Mouse (Mus musculus) embryonic facial prominence, embryonic 12.5 days (tissue): Measurements from ENCODE around the gene Slc25a1. TPM values are rescaled to one million over a fixed set of nuclear protein-coding genes. Genes with fewer than 3 reads are reported as not detected.

ENCODE experiments used
- ATAC-seq: fragments of 200-750 bp; cut with Nextera tagmentation; 2 replicates; pipeline ENCODE4 v1.8.0; 2017; ENCODE audit not compliant: insufficient number of reproducible peaks, insufficient read depth, low FRiP score, low TSS enrichment
- H3K27ac ChIP-seq: fragments of 300-500 bp; sonication (generic); 2 replicates; pipeline ENCODE4 v1.5.1; 2016; ENCODE audit warnings: mild to moderate bottlenecking
- H3K27me3 ChIP-seq: fragments of 300-500 bp; sonication (generic); 2 replicates; pipeline ENCODE4 v1.6.1; 2016; ENCODE audit warnings: mild to moderate bottlenecking, moderate library complexity
- H3K36me3 ChIP-seq: fragments of 300-500 bp; sonication (generic); 2 replicates; pipeline ENCODE4 v1.6.1; 2016; ENCODE audit warnings: mild to moderate bottlenecking
- H3K4me1 ChIP-seq: fragments of 300-500 bp; sonication (generic); 2 replicates; pipeline ENCODE4 v1.6.1; 2016
- H3K4me2 ChIP-seq: fragments of 300-500 bp; sonication (generic); replicated peaks from 2 replicates; pipeline ENCODE4 v1.6.1; 2016; ENCODE audit warnings: mild to moderate bottlenecking, moderate library complexity
- H3K4me3 ChIP-seq: fragments of 300-500 bp; sonication (generic); 2 replicates; pipeline ENCODE4 v1.5.1; 2016; ENCODE audit warnings: mild to moderate bottlenecking
- H3K9ac ChIP-seq: fragments of 300-500 bp; sonication (generic); 2 replicates; pipeline ENCODE4 v1.6.1; 2016; ENCODE audit warnings: mild to moderate bottlenecking, moderate library complexity
- H3K9me3 ChIP-seq: fragments of 300-500 bp; sonication (generic); 2 replicates; pipeline ENCODE4 v1.6.1; 2016; ENCODE audit warnings: mild to moderate bottlenecking, moderate library complexity
- WGBS: fragments of 180-500 bp; shearing (Covaris S2); methylation state at CpG from one replicate; pipeline ENCODE4 v1.1.7; 2016; 5-methylcytosine and 5-hydroxymethylcytosine counted together
- polyA plus RNA-seq: library from polyadenylated mRNA; unstranded; fragments of >200 nt; fragmentation: Nextera tagmentation; extraction: Ambion mirVana; gene quantifications from 2 replicates; pipeline ENCODE4 v1.2.1, GENCODE M21; 2016

The Slc25a1 gene
- polyA plus RNA-seq, 1 experiment from 2014 or later, result 89.5 TPM

- peak overlapping the region; percentile 98; the same call in 1 of the 2 replicates for H3K9ac ChIP-seq
- no peak overlapping the region for H3K27ac ChIP-seq
- 84% methylated on average over 6 of the region's 6 CpGs for WGBS
- no peak for ATAC-seq
- H3K4me2 ChIP-seq, result peak overlapping the region; percentile 85
- no peaks in the 10 kb centered on the region for H3K27me3 ChIP-seq
- peaks cover 19% of the 10 kb centered on the region for H3K4me1 ChIP-seq
- no peaks in the 10 kb centered on the region; the same call in 1 of the 2 replicates for H3K36me3 ChIP-seq
- H3K9me3 ChIP-seq, result no peaks in the 10 kb centered on the region
- peak overlapping the region; percentile 97 for H3K4me3 ChIP-seq
Measured at GRCm38 (mm10) chr16:17889689-17890341, 38.2 kb downstream of the Slc25a1 start.

GRCm38 (mm10) chr16:17884116-17884515, 43.9 kb downstream of the Slc25a1 start:
- no peak for ATAC-seq
- no peak overlapping the region for H3K4me3 ChIP-seq
- no peak overlapping the region for H3K4me2 ChIP-seq
- no peaks in the 10 kb centered on the region for H3K9me3 ChIP-seq
- no peak overlapping the region for H3K27ac ChIP-seq
- no peak overlapping the region for H3K9ac ChIP-seq
- 86% methylated on average over 6 of the region's 6 CpGs for WGBS
- H3K27me3 ChIP-seq, result no peaks in the 10 kb centered on the region
- H3K4me1 ChIP-seq, result no peaks in the 10 kb centered on the region
- H3K36me3 ChIP-seq, result peaks cover 12% of the 10 kb centered on the region

- Histone ChIP-seq H3K9me3 (no peaks in the 10 kb centered on the region), H3K27ac (no peak overlapping the region), H3K4me2 (no peak overlapping the region), H3K4me3 (no peak overlapping the region), H3K4me1 (no peaks in the 10 kb centered on the region), H3K27me3 (no peaks in the 10 kb centered on the region), H3K9ac (no peak overlapping the region), H3K36me3 (peaks cover 12% of the 10 kb centered on the region)
- ATAC-seq, result no peak
Measured at GRCm38 (mm10) chr16:17882196-17882595, 45.8 kb downstream of the Slc25a1 start.

DNA sequence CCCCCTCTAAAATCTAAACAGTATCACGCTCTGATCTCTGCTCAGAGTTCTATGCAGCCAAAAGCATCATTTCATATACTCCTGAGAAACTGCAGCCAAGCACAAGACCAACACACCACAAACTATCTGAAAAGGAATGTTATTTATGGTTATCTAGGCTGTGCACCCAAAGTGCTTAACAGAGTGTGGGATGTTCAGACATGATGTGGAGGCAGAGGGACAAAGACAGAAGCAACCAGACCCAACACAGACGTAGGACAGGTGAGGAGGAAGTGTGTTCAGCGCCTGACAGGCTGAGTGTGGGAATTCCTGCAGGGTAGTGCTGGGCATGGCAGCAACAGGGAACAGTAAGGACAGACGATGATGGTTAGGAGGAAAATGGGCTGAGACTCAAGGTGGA, 48.4 kb downstream of the Slc25a1 start:
- ATAC-seq, result no peak
- 94% methylated on average over 4 of the region's 4 CpGs for WGBS

GRCm38 (mm10) chr16:17876096-17876495, 51.9 kb downstream of the Slc25a1 start:
- H3K9ac ChIP-seq, result no peak overlapping the region
- 91% methylated on average over 1 of the region's 1 CpGs for WGBS
- H3K4me1 ChIP-seq, result no peaks in the 10 kb centered on the region
- H3K36me3 ChIP-seq, result peaks cover 25% of the 10 kb centered on the region
- no peak overlapping the region for H3K4me3 ChIP-seq
- no peaks in the 10 kb centered on the region for H3K9me3 ChIP-seq
- H3K27me3 ChIP-seq, result no peaks in the 10 kb centered on the region
- ATAC-seq, result no peak
- H3K4me2 ChIP-seq, result no peak overlapping the region
- H3K27ac ChIP-seq, result no peak overlapping the region

More for the DNA sequence above, 48.4 kb downstream of the Slc25a1 start:
- Histone ChIP-seq H3K4me3 (no peak overlapping the region), H3K27me3 (no peaks in the 10 kb centered on the region), H3K9ac (no peak overlapping the region), H3K9me3 (no peaks in the 10 kb centered on the region), H3K4me2 (no peak overlapping the region), H3K36me3 (peaks cover 12% of the 10 kb centered on the region), H3K4me1 (no peaks in the 10 kb centered on the region), H3K27ac (no peak overlapping the region)

Other genes starting within 250 kb of the Slc25a1 start
- gene Med15, start 195.3 kb downstream of the Slc25a1 start, polyA plus RNA-seq, result 44.5 and 48.2 TPM in 2 replicates
- 92.6 and 94.5 TPM in 2 replicates for gene Klhl22, start 168.6 kb downstream of the Slc25a1 start, polyA plus RNA-seq
- gene Scarf2, start 130.9 kb downstream of the Slc25a1 start, polyA plus RNA-seq, result 47.6 and 49.8 TPM in 2 replicates
- gene B830017H08Rik, start 95.1 kb downstream of the Slc25a1 start, polyA plus RNA-seq, result 0.47 and 0.70 TPM in 2 replicates
- 2.6 and 3.3 TPM in 2 replicates for gene Car15, start 89.9 kb downstream of the Slc25a1 start, polyA plus RNA-seq
- gene Gm20518, start 36.5 kb downstream of the Slc25a1 start, polyA plus RNA-seq, result 0.19 and 0.45 TPM in 2 replicates
- 0.06 TPM in 1 of 2 replicates, not detected in the other for gene Tssk1, start 34.0 kb downstream of the Slc25a1 start, polyA plus RNA-seq
- gene Dgcr2, start 29.7 kb downstream of the Slc25a1 start, polyA plus RNA-seq, result 103 and 105 TPM in 2 replicates
- 0.12 TPM in 1 of 2 replicates, not detected in the other for gene Tssk2, start 29.6 kb downstream of the Slc25a1 start, polyA plus RNA-seq
- 50.7 and 54.0 TPM in 2 replicates for gene Ess2, start 16.9 kb downstream of the Slc25a1 start, polyA plus RNA-seq
- not detected in 2 replicates for gene Gsc2, start 13.2 kb downstream of the Slc25a1 start, polyA plus RNA-seq
- not detected in 2 replicates for gene Vpreb2, start 52.2 kb upstream of the Slc25a1 start, polyA plus RNA-seq
- gene Dgcr6, start 124.6 kb upstream of the Slc25a1 start, polyA plus RNA-seq, result 121 and 129 TPM in 2 replicates
- 11.1 and 11.3 TPM in 2 replicates for gene Prodh, start 162.0 kb upstream of the Slc25a1 start, polyA plus RNA-seq
- 3.1 and 3.4 TPM in 2 replicates for gene Rtn4r, start 199.4 kb upstream of the Slc25a1 start, polyA plus RNA-seq